Mouse (Mus musculus) embryonic fibroblast, embryonic 13.5 days (primary cell): Measurements from ENCODE around the gene Vcam1.

Source experiments
- CTCF ChIP-seq: IDR thresholded peaks from 2 replicates; pipeline ENCODE4 v1.5.1; 2011; ENCODE audit warnings: mild to moderate bottlenecking, control low read depth, low read length, moderate library complexity, borderline replicate concordance; ENCODE audit not compliant: insufficient read depth
- POLR2A ChIP-seq: IDR thresholded peaks from 2 replicates; pipeline ENCODE4 v1.6.1; 2011; ENCODE audit warnings: low read depth, mild to moderate bottlenecking, control low read depth, low read length, moderate library complexity

- TF ChIP-seq CTCF (no peak), POLR2A (no peak)
Observed at GRCm38 (mm10) chr3:116157447-116157990, 28.0 kb upstream of the Vcam1 start.
